Mouse (Mus musculus): ENCODE data around the gene Ninj2.

GRCm38 (mm10) chr6:120101221-120101620, 8.1 kb downstream of the Ninj2 start:
- TF ChIP-seq POU5F1 (IDR thresholded peaks at IDR 0.05; ENCODE audit: borderline replicate concordance, low read length) (no peak), CTCF (conservative IDR thresholded peaks at IDR 0.05; ENCODE audit: low read length) (no peak)

Measured in E14TG2a.4 (cell line).